Mouse (Mus musculus): ENCODE measurements around the gene Emilin1. TPM values are rescaled to one million over a fixed set of nuclear protein-coding genes. Genes with fewer than 3 reads are reported as not detected.

Gene Emilin1
- polyA plus RNA-seq, 1 experiment from 2014 or later = 3.5 TPM

DNA sequence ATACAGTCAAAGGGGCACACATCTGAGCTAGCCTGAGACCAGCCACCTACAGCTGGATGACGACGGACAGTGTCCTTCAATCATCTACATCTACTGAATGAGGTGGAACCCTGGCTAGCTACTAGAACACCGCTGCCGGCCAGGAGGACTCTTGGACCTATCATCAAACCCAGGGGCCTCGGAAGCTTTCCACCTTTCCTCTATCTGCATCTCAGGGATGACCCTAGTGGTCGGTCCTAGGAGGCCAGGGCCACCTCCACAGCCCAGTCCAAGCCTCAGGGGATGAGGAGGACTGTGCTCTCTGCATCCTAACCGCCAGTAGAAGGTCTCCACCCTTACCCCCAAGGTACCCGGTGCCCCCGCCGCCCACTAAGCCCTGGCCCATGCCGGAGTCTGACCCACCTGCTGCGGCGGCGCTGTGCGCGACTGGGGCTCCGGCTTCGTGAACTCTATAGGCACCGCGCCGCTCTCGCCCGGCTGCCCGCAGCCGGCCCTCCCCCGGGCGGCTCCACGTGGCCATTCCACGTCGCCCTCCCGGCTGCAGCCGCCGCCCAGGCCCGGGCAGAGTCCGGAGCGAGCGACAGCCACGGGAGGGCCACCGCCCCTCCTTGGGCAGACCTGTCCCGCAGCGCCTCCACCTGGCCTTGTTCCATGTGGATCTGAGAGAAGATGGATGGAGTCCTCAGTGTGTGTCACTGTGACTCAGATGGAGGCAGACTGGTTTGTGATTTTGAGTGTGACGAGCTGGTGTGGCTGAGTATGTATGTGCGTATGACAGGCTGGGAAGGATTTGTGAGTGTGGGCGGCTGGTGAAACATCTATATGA is 32.0 kb downstream of the Emilin1 start, which contains the start of gene Cgref1:
Gene Cgref1, minus strand, starts transcription at position 636 of the 826 bp plus-strand sequence.
- H3K4me3 ChIP-seq (ENCODE audit: low read depth, low read length) = peak within 1 kb of the TSS; percentile 48
- H3K27ac ChIP-seq (ENCODE audit: low read depth, low read length) = no peak within 1 kb of the TSS
- 4% methylated on average over 44 of the region's 44 CpGs for WGBS
- peak within 1 kb of the TSS; percentile 85 for H3K4me2 ChIP-seq (ENCODE audit: low read depth, low read length)
- no peaks in the 10 kb centered on the region for H3K36me3 ChIP-seq (ENCODE audit: control insufficient read depth, insufficient read depth, low read length)
- H3K9me3 ChIP-seq (ENCODE audit: control insufficient read depth, low read length) = no peaks in the 10 kb centered on the region
- H3K4me1 ChIP-seq (ENCODE audit: control insufficient read depth, insufficient read depth, low read length) = 0 out of 2 replicates have a peak, but pooled peaks cover 3% of the 10 kb centered on the region
- ATAC-seq (ENCODE audit: low read depth) = peak; percentile 72
- no peaks in the 10 kb centered on the region for H3K27me3 ChIP-seq (ENCODE audit: control insufficient read depth, insufficient read depth, low read length)
- peak within 1 kb of the TSS; percentile 77 for H3K9ac ChIP-seq (replicated peaks; ENCODE audit: low read depth, low read length)

DNA sequence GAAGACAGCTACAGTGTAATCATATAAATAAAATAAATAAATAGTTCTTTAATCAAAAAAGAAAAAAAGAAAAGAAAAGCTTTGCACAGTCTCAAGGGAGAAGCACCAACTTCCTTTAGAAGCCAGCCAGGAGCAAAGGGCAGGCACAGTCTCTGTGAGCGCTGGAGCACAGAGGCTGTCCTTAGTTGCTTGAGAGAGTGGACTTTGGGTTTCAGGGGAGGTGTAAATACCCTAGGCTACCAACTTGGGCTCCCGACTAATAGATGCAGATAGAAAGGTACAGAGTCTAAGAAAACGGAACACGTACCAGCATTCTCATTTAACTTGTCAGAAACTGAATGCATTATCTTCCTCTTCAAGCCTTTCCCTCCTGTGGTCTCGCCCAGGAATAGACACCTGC is 35.4 kb downstream of the Emilin1 start:
- Histone ChIP-seq H3K4me3 (ENCODE audit: low read depth, low read length) (no peak overlapping the region), H3K9me3 (ENCODE audit: control insufficient read depth, low read length) (no peaks in the 10 kb centered on the region), H3K36me3 (ENCODE audit: control insufficient read depth, insufficient read depth, low read length) (0 out of 2 replicates have a peak, but pooled peaks cover 16% of the 10 kb centered on the region), H3K4me2 (ENCODE audit: low read depth, low read length) (no peak overlapping the region), H3K27me3 (ENCODE audit: control insufficient read depth, insufficient read depth, low read length) (no peaks in the 10 kb centered on the region), H3K4me1 (ENCODE audit: control insufficient read depth, insufficient read depth, low read length) (0 out of 2 replicates have a peak, but pooled peaks cover 11% of the 10 kb centered on the region), H3K27ac (ENCODE audit: low read depth, low read length) (no peak overlapping the region), H3K9ac (replicated peaks; ENCODE audit: low read depth, low read length) (no peak overlapping the region)
- ATAC-seq (ENCODE audit: low read depth) = no peak
- 76% methylated on average over 5 of the region's 5 CpGs for WGBS

DNA sequence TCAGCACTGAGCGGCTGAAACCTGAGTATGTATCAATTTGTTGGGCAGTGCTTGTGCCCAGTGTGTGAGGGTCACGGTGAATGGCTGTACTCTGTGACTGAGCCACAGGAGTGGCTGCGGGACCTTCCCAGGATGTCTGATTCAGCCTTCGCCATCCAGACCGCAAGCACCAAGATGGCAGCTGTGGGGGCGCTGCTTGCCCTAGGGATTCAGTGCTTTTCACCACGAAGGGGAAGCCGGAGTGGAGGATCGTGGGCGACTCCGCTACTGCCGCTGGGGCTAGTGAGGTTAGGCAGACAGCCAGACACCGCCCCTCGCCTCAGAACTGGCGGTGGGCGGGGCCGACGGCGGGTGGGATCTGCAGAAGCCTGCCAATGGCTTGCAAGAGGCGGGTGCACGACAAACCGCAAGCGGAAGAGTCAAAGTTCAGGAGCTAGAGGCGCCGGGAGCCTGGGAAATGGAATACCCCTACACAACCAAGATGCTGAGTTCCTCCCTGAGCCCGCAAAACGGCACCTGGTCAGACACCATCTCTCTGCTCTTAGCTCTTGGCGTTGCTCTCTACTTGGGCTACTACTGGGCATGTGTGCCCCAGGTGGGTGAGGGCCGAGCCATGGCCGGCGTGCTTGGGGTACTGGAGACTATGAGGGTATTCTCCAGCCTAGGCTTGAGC is 36.6 kb downstream of the Emilin1 start:
- H3K36me3 ChIP-seq (ENCODE audit: control insufficient read depth, insufficient read depth, low read length) = peaks cover 25% of the 10 kb centered on the region
- peak overlapping the region; percentile 62 for H3K27ac ChIP-seq (ENCODE audit: low read depth, low read length)
- under 1% methylated on average over 31 of the region's 31 CpGs for WGBS
- no peaks in the 10 kb centered on the region for H3K9me3 ChIP-seq (ENCODE audit: control insufficient read depth, low read length)
- peak; percentile 85 for ATAC-seq (ENCODE audit: low read depth)
- H3K4me3 ChIP-seq (ENCODE audit: low read depth, low read length) = peak overlapping the region; percentile 45
- peak overlapping the region; percentile 43 for H3K9ac ChIP-seq (replicated peaks; ENCODE audit: low read depth, low read length)
- 0 out of 2 replicates have a peak, but pooled peaks cover 11% of the 10 kb centered on the region for H3K4me1 ChIP-seq (ENCODE audit: control insufficient read depth, insufficient read depth, low read length)
- peak overlapping the region; percentile 74 for H3K4me2 ChIP-seq (ENCODE audit: low read depth, low read length)
- H3K27me3 ChIP-seq (ENCODE audit: control insufficient read depth, insufficient read depth, low read length) = no peaks in the 10 kb centered on the region

DNA sequence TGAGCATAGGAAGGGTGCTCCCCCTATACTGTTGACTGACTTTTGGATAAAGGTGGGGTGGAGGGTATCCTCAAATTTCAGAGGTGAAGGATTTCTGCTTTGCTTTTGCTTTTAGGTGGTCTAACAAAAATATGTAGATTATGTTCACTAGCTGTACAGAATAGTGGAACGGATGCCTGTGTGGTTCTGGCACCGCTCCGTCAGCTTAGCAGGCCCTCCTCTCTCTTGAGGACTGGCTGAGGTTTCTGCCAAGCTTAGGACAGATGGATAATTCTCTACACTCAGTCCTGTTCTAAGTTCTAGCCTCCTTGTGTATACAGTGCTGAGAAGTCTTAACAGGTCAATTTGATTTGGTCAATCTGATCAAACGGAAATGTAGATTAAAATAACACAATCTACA is 37.2 kb downstream of the Emilin1 start:
- H3K27ac ChIP-seq (ENCODE audit: low read depth, low read length) = no peak overlapping the region
- 67% methylated on average over 4 of the region's 4 CpGs for WGBS

DNA sequence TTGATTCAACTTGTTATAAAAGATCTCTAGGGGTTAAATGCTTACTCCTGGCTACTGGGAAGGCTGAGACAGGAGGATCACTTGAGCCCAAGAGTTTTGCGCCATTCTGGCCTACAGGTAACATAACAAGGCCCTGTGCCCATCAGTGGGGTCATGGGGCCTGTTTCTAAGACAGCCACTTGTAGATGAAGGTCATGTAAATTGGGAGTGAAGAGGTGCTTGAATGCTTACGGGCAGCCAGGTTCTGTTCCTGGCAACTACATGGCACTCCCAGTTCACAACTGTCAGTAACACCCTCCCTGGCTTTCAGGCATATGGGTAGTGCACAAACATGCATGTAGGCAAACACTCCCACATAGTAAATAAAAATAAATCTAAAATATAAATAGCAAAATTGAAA is 37.7 kb downstream of the Emilin1 start:
- 90% methylated on average over 2 of the region's 2 CpGs for WGBS
- H3K4me2 ChIP-seq (ENCODE audit: low read depth, low read length) = no peak overlapping the region; the same call in 1 of the 2 replicates
- no peak for ATAC-seq (ENCODE audit: low read depth)

More for the DNA sequence above, 37.2 kb downstream of the Emilin1 start:
- no peaks in the 10 kb centered on the region for H3K9me3 ChIP-seq (ENCODE audit: control insufficient read depth, low read length)
- no peaks in the 10 kb centered on the region for H3K27me3 ChIP-seq (ENCODE audit: control insufficient read depth, insufficient read depth, low read length)
- peaks cover 32% of the 10 kb centered on the region for H3K36me3 ChIP-seq (ENCODE audit: control insufficient read depth, insufficient read depth, low read length)
- ATAC-seq (ENCODE audit: low read depth) = no peak
- peak overlapping the region; percentile 43; the same call in 1 of the 2 replicates for H3K9ac ChIP-seq (replicated peaks; ENCODE audit: low read depth, low read length)
- 0 out of 2 replicates have a peak, but pooled peaks cover 8% of the 10 kb centered on the region for H3K4me1 ChIP-seq (ENCODE audit: control insufficient read depth, insufficient read depth, low read length)
- H3K4me3 ChIP-seq (ENCODE audit: low read depth, low read length) = peak overlapping the region; percentile 45
- peak overlapping the region; percentile 74 for H3K4me2 ChIP-seq (ENCODE audit: low read depth, low read length)

DNA sequence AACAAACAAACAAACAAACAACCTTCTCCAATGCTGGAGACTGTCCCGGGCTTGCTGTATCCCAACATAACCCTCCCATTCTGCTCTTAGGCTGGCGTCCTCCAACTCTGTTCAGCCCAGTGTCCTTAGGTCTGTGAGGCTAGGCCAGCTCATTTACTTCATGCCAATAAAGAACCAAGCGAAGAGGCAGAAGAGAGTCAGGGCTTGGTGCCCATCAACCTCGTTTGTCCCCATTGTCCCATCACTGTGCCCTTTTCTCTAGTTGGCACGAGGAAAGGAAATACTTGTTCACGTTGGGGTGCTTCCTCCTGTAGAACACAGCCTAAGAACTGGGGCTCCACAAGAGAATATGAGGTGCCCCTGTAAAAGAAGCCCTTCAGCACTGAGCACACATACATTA is 38.5 kb downstream of the Emilin1 start:
- no peak overlapping the region for H3K9ac ChIP-seq (replicated peaks; ENCODE audit: low read depth, low read length)
- ATAC-seq (ENCODE audit: low read depth) = no peak
- no peaks in the 10 kb centered on the region for H3K27me3 ChIP-seq (ENCODE audit: control insufficient read depth, insufficient read depth, low read length)
- no peaks in the 10 kb centered on the region for H3K9me3 ChIP-seq (ENCODE audit: control insufficient read depth, low read length)
- WGBS = 87% methylated on average over 6 of the region's 6 CpGs
- H3K4me1 ChIP-seq (ENCODE audit: control insufficient read depth, insufficient read depth, low read length) = 0 out of 2 replicates have a peak, but pooled peaks cover 8% of the 10 kb centered on the region
- H3K4me2 ChIP-seq (ENCODE audit: low read depth, low read length) = no peak overlapping the region
- peaks cover 33% of the 10 kb centered on the region for H3K36me3 ChIP-seq (ENCODE audit: control insufficient read depth, insufficient read depth, low read length)
- H3K27ac ChIP-seq (ENCODE audit: low read depth, low read length) = no peak overlapping the region
- H3K4me3 ChIP-seq (ENCODE audit: low read depth, low read length) = no peak overlapping the region

More for the DNA sequence above, 37.7 kb downstream of the Emilin1 start:
- no peak overlapping the region for H3K4me3 ChIP-seq (ENCODE audit: low read depth, low read length)
- H3K27me3 ChIP-seq (ENCODE audit: control insufficient read depth, insufficient read depth, low read length) = no peaks in the 10 kb centered on the region
- peaks cover 33% of the 10 kb centered on the region for H3K36me3 ChIP-seq (ENCODE audit: control insufficient read depth, insufficient read depth, low read length)
- H3K27ac ChIP-seq (ENCODE audit: low read depth, low read length) = no peak overlapping the region
- H3K4me1 ChIP-seq (ENCODE audit: control insufficient read depth, insufficient read depth, low read length) = 0 out of 2 replicates have a peak, but pooled peaks cover 8% of the 10 kb centered on the region
- H3K9me3 ChIP-seq (ENCODE audit: control insufficient read depth, low read length) = no peaks in the 10 kb centered on the region
- H3K9ac ChIP-seq (replicated peaks; ENCODE audit: low read depth, low read length) = no peak overlapping the region

DNA sequence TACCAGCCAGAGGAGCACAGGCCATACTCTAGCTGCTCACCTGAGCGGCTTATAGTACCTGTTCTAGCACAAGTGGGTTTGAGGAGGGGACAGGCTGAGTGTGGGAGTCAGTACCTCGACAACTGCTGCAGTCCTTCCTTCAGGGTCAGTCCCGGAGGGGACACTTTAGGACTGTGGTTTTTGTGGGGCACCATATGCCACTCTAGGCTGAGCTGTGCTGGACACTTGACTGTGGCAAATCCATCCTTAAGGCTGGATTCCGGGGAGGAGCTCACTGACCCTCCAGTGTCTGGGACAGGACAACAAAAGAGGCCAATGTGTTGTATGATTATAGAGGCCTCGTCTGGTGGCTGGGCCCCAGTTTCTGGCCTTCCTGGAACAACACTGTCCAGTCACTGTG is 39.3 kb downstream of the Emilin1 start:
- H3K4me2 ChIP-seq (ENCODE audit: low read depth, low read length) = no peak overlapping the region
- no peak overlapping the region for H3K27ac ChIP-seq (ENCODE audit: low read depth, low read length)
- peaks cover 8% of the 10 kb centered on the region for H3K4me1 ChIP-seq (ENCODE audit: control insufficient read depth, insufficient read depth, low read length)
- peaks cover 35% of the 10 kb centered on the region for H3K36me3 ChIP-seq (ENCODE audit: control insufficient read depth, insufficient read depth, low read length)
- H3K4me3 ChIP-seq (ENCODE audit: low read depth, low read length) = no peak overlapping the region
- no peak for ATAC-seq (ENCODE audit: low read depth)
- no peaks in the 10 kb centered on the region for H3K27me3 ChIP-seq (ENCODE audit: control insufficient read depth, insufficient read depth, low read length)
- no peaks in the 10 kb centered on the region for H3K9me3 ChIP-seq (ENCODE audit: control insufficient read depth, low read length)
- no peak overlapping the region for H3K9ac ChIP-seq (replicated peaks; ENCODE audit: low read depth, low read length)
- WGBS = 82% methylated on average over 5 of the region's 5 CpGs

DNA sequence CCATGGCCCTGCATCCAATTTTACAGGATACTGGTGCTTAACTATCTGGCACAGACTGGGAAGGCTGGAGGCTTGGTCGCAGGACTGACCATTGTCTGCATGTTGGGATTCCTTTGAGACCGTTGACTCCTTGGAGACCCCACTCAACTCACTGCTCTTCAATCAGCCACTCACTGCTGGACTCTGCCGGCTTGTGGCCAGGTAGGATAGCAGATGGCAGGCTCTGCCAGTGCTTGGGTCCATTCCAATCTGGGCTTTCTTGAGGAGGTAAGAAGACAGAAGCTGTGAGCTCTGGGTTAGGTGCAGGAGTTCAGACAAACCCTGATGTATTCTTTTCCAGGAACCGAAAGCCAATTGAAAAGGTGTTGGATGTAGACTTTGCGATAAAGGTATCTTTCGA is 40.9 kb downstream of the Emilin1 start:
- H3K9ac ChIP-seq (replicated peaks; ENCODE audit: low read depth, low read length) = no peak overlapping the region
- no peak overlapping the region for H3K27ac ChIP-seq (ENCODE audit: low read depth, low read length)
- no peaks in the 10 kb centered on the region for H3K9me3 ChIP-seq (ENCODE audit: control insufficient read depth, low read length)
- peaks cover 23% of the 10 kb centered on the region for H3K4me1 ChIP-seq (ENCODE audit: control insufficient read depth, insufficient read depth, low read length)
- WGBS = 94% methylated on average over 6 of the region's 6 CpGs
- H3K27me3 ChIP-seq (ENCODE audit: control insufficient read depth, insufficient read depth, low read length) = no peaks in the 10 kb centered on the region
- H3K4me3 ChIP-seq (ENCODE audit: low read depth, low read length) = no peak overlapping the region
- H3K36me3 ChIP-seq (ENCODE audit: control insufficient read depth, insufficient read depth, low read length) = peaks cover 45% of the 10 kb centered on the region
- no peak overlapping the region for H3K4me2 ChIP-seq (ENCODE audit: low read depth, low read length)
- ATAC-seq (ENCODE audit: low read depth) = no peak

DNA sequence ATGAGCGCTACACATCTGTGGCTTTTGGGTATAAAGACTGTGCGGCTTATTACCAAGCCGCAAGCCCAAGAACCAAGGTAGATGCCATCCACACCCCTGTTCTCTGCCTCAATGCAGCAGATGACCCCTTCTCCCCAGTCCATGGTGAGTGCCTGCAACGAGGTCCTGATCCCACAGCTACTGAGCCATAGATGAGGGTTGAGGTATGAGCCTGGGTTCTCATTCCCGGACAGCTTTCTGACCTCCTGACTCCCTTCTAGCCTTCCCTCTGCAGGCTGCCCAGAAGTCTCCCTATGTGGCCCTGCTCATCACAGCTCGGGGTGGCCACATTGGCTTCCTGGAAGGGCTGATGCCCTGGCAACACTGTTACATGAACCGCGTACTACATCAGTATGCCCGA is 41.4 kb downstream of the Emilin1 start:
- H3K27ac ChIP-seq (ENCODE audit: low read depth, low read length) = no peak overlapping the region
- peaks cover 27% of the 10 kb centered on the region for H3K4me1 ChIP-seq (ENCODE audit: control insufficient read depth, insufficient read depth, low read length)
- H3K4me3 ChIP-seq (ENCODE audit: low read depth, low read length) = no peak overlapping the region
- peaks cover 45% of the 10 kb centered on the region for H3K36me3 ChIP-seq (ENCODE audit: control insufficient read depth, insufficient read depth, low read length)
- no peak for ATAC-seq (ENCODE audit: low read depth)
- no peaks in the 10 kb centered on the region for H3K9me3 ChIP-seq (ENCODE audit: control insufficient read depth, low read length)
- H3K4me2 ChIP-seq (ENCODE audit: low read depth, low read length) = no peak overlapping the region
- 97% methylated on average over 9 of the region's 9 CpGs for WGBS
- H3K27me3 ChIP-seq (ENCODE audit: control insufficient read depth, insufficient read depth, low read length) = no peaks in the 10 kb centered on the region
- no peak overlapping the region for H3K9ac ChIP-seq (replicated peaks; ENCODE audit: low read depth, low read length)
